Mouse (Mus musculus) testis, adult 2 months (tissue): Measurements from ENCODE around the gene Taco1.

ENCODE experiments used
- CTCF ChIP-seq: fragments of 200-500 bp; IDR thresholded peaks from 2 replicates; pipeline ENCODE4 v1.5.1; 2012; ENCODE audit warnings: low read depth, mild to moderate bottlenecking, inconsistent platforms, low read length, moderate library complexity; ENCODE audit not compliant: control insufficient read depth, insufficient read depth, insufficient replicate concordance
- POLR2A ChIP-seq: fragments of 200-500 bp; IDR thresholded peaks from 2 replicates; pipeline ENCODE4 v1.6.1; 2012; ENCODE audit warnings: low read depth, mild to moderate bottlenecking, inconsistent platforms, low read length, moderate library complexity; ENCODE audit not compliant: control insufficient read depth

DNA sequence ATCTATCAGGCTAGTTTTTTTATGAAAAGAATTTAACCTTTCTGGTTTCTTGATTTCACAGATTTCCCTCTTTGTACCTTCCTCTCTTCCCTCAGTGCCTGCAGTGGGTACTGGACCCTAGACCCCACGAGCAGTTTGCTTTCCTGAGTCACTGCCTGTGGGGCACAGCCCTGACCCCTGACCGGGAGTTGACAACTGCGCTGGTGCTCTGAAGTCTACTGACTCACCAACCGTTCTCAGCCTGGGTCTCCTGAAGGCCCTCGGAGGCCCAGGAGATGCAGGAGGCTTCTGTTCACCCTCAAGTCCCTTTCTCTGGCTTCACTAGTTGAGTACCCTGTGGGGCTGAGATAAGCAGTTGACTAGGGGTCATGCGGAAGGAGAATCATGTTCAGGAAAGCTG, 10.5 kb upstream of the Taco1 start:
- TF ChIP-seq CTCF = no peak
- TF ChIP-seq POLR2A = no peak
